Mouse (Mus musculus) lung, postnatal 0 days (tissue): Measurements from ENCODE around the gene Fam49a.

ENCODE experiments used
- CTCF ChIP-seq: IDR thresholded peaks from 2 replicates; pipeline ENCODE4 v1.5.1; 2016; ENCODE audit warnings: antibody characterized with exemption, mild to moderate bottlenecking
- EP300 ChIP-seq: IDR thresholded peaks from 2 replicates; pipeline ENCODE4 v1.6.1; 2016; ENCODE audit warnings: antibody characterized with exemption, mild to moderate bottlenecking, control low read depth

DNA sequence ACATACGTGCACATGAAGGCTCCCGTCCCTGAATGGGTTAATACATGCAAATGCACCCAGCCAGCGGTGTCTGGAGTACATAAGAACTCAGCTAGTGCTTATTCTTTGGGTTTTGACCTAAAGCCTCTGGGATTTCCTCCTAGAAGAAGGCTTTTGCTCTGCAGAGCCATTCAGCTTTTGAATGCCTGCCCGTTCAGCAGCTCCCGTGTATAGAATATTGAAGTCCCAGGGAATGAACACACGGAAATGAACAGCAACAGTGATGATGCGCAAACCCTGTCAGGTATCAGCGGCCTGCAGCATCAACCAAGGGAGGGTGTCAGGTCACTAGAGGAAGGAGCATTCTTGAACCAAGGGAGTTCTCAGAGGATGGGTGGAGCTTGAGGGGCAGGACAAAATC lies 52.4 kb downstream of the Fam49a start:
- TF ChIP-seq CTCF = no peak
- no peak for TF ChIP-seq EP300
